Mouse (Mus musculus): Measurements from ENCODE around the gene Zrsr2. TPM values are rescaled to one million over a fixed set of nuclear protein-coding genes. Genes with fewer than 3 reads are reported as not detected.

The Zrsr2 gene
- polyA plus RNA-seq, 1 experiment, result 9.0 TPM

DNA sequence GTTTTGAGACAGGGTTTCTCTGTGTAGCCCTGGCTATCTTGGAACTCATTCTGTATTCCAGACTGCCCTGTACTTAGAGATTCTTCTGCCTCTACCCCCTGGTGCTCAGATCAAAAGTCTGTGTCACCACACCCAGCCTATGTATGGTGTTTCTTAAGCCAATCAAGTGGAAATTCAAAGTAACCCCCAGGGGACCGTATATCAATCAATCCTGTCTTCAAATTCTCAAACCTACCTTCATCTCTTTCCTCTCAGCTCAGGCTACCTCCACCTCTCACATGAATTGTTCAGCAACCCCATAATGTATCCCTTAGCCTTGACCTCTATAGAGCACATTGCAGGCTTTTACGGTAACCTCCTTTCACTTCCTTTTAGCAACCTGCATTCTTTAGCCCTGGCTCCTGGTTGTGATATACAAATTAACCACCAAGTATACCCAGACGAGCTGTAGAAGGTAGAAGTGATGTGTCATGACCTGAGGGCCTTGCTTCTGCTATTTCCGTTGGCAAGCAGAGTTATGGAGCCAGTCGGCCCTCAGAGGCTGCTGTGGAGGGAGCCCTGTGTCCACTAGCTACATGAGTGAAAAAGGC, 58.9 kb downstream of the Zrsr2 start:
- Histone ChIP-seq H3K36me3 (ENCODE audit: control insufficient read depth, insufficient read depth, low read length) (no peaks in the 10 kb centered on the region), H3K4me3 (ENCODE audit: extremely low read depth, insufficient read depth, insufficient read length) (no peak overlapping the region), H3K4me1 (ENCODE audit: control insufficient read depth, insufficient read depth, insufficient read length) (no peaks in the 10 kb centered on the region), H3K27me3 (ENCODE audit: control insufficient read depth, insufficient read depth, low read length) (no peaks in the 10 kb centered on the region), H3K27ac (ENCODE audit: insufficient read depth, low read length) (no peak overlapping the region)
- TF ChIP-seq CTCF (IDR thresholded peaks at IDR 0.05; ENCODE audit: extremely low read depth, insufficient read depth, insufficient read length, insufficient replicate concordance) (no peak), POLR2A (IDR thresholded peaks at IDR 0.05; ENCODE audit: low read depth, low read length) (no peak)
- DNase-seq (ENCODE audit: low read depth in 1 of 2, low spot score in 2 of 2), result no peak
- WGBS, result 43% methylated on average over 5 of the region's 5 CpGs

DNA sequence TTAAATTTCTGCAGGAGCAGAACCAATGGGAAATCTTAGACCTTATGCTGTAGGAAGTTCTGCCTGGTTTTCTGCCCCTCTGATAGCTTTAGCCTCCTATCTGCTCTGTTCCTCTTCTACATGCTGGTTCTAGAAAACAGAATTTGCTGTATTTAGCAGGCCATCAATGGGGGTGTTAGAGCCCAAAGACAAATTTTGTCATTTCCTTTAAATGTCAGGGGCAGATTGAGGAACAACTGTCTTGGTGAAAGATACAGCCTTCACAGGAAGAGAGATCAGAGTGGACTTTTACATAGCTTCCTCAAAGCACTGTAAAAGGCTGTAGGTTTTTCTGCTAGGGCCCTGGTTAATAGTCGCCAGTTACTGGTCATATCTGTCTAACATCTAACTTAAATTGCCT, 61.1 kb downstream of the Zrsr2 start:
- H3K27me3 ChIP-seq (ENCODE audit: control insufficient read depth, insufficient read depth, low read length), result no peaks in the 10 kb centered on the region

DNA sequence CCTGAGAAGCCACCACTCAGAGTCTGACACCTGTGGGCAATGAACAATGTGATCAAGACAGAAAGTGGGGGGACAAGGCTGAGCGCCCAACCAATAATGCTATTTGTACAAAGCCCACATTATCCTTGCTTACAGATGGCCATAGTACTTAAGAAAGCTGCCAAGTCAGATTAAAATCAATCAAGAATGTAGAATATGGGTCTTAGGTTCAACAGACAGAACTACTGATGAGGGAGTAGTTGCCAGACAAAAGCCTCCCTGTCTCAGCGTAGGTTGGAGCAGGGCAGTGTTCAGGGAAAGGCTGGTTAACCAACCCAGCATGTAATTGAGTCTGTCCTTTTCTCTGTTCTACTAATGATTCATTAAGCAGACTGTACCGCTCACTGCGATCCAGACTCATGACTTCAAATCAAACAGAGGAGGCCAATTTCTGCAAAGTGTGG, 72.9 kb downstream of the Zrsr2 start:
- WGBS, result 86% methylated on average over 4 of the region's 4 CpGs
- Histone ChIP-seq H3K36me3 (ENCODE audit: control insufficient read depth, insufficient read depth, low read length) (no peaks in the 10 kb centered on the region), H3K4me3 (ENCODE audit: extremely low read depth, insufficient read depth, insufficient read length) (no peak overlapping the region), H3K27me3 (ENCODE audit: control insufficient read depth, insufficient read depth, low read length) (no peaks in the 10 kb centered on the region), H3K27ac (ENCODE audit: insufficient read depth, low read length) (no peak overlapping the region), H3K4me1 (ENCODE audit: control insufficient read depth, insufficient read depth, insufficient read length) (peaks cover 2% of the 10 kb centered on the region; the same call in 1 of the 2 replicates)
- TF ChIP-seq POLR2A (IDR thresholded peaks at IDR 0.05; ENCODE audit: low read depth, low read length) (no peak), CTCF (IDR thresholded peaks at IDR 0.05; ENCODE audit: extremely low read depth, insufficient read depth, insufficient read length, insufficient replicate concordance) (no peak)
- DNase-seq (ENCODE audit: low read depth in 1 of 2, low spot score in 2 of 2), result no peak

More for the DNA sequence above, 61.1 kb downstream of the Zrsr2 start:
- Histone ChIP-seq H3K27ac (ENCODE audit: insufficient read depth, low read length) (no peak overlapping the region), H3K4me3 (ENCODE audit: extremely low read depth, insufficient read depth, insufficient read length) (no peak overlapping the region), H3K36me3 (ENCODE audit: control insufficient read depth, insufficient read depth, low read length) (no peaks in the 10 kb centered on the region), H3K4me1 (ENCODE audit: control insufficient read depth, insufficient read depth, insufficient read length) (no peaks in the 10 kb centered on the region)
- DNase-seq (ENCODE audit: low read depth in 1 of 2, low spot score in 2 of 2), result no peak
- WGBS, result 48% methylated on average over 1 of the region's 1 CpGs
- TF ChIP-seq CTCF (IDR thresholded peaks at IDR 0.05; ENCODE audit: extremely low read depth, insufficient read depth, insufficient read length, insufficient replicate concordance) (no peak), POLR2A (IDR thresholded peaks at IDR 0.05; ENCODE audit: low read depth, low read length) (no peak)

Other genes starting within 250 kb of the Zrsr2 start
- gene Rnf138rt1, start 197.3 kb downstream of the Zrsr2 start, polyA plus RNA-seq (2012; rRNA removed), result not detected in 2 replicates
- gene Ap1s2, start 49.6 kb downstream of the Zrsr2 start, polyA plus RNA-seq (2012; rRNA removed), result 1.7 and 3.1 TPM in 2 replicates
- gene Car5b, start 69.3 kb upstream of the Zrsr2 start, polyA plus RNA-seq (2012; rRNA removed), result 0.43 TPM in 2 replicates
- gene Siah1b, start 117.8 kb upstream of the Zrsr2 start, polyA plus RNA-seq (2012; rRNA removed), result 5.6 and 5.8 TPM in 2 replicates
- gene Cltrn, start 130.2 kb upstream of the Zrsr2 start, polyA plus RNA-seq (2012; rRNA removed), result not detected in 2 replicates
- not detected in 2 replicates for gene Ace2, start 180.7 kb upstream of the Zrsr2 start, polyA plus RNA-seq (2012; rRNA removed)